ENCODE assay signal across 13 mouse cellular contexts in the genomic region with DNA sequence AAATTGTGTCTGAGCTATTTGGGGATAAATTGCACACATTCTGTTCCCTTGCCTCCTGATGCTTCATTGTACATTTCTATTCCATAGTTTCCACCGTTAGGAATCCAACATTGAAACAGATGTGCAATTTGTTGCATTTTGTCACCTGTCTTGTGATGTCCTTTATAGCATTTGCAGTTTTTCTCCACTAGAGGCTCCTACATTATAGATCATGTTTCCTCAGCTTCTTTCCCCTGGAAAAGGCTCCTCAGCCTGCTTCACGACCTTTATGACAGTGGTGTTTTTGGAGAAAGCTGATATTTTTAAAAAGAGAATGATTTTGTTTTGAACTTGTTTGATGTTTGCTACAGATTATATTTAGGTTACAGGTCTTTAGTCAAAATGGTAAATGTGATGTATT. TPM values are rescaled to one million over a fixed set of nuclear protein-coding genes. Genes with fewer than 3 reads are reported as not detected.
DNase-seq lines count a peak whose midpoint lies in the region; ATAC-seq and TF ChIP-seq lines count a peak whose summit lies in the region.
"Had no signal": no experiment of that assay in that cellular context is flagged by ENCODE, and none has a peak within 500 bp of the region (broad histone marks: within the 10 kb centered on the region; RNA-seq: fewer than 3 reads in every experiment).

No protein-coding gene starts in this region.

- H3K9me3 ChIP-seq in forebrain, postnatal 0 days (ENCODE audit: low read length) = no peaks in the 10 kb centered on the region
- H3K9me3 ChIP-seq in forebrain, embryonic 13.5 days (replicated peaks) = no peaks in the 10 kb centered on the region
- no peaks in the 10 kb centered on the region for H3K9me3 ChIP-seq in E14TG2a.4 (ENCODE audit: low read length)
- H3K9me3 ChIP-seq: heart, embryonic 12.5 days; midbrain, embryonic 15.5 days had no signal

- H3K4me2 ChIP-seq in forebrain, postnatal 0 days (ENCODE audit: low read depth) = no peak overlapping the region
- H3K4me2 ChIP-seq in forebrain, embryonic 13.5 days = no peak overlapping the region
- H3K4me2 ChIP-seq: heart, embryonic 12.5 days; midbrain, embryonic 15.5 days had no signal

- no peaks in the 10 kb centered on the region for H3K36me3 ChIP-seq in forebrain, postnatal 0 days (ENCODE audit: insufficient read depth)
- H3K36me3 ChIP-seq in forebrain, embryonic 13.5 days (ENCODE audit: poor library complexity, severe bottlenecking) = no peaks in the 10 kb centered on the region
- H3K36me3 ChIP-seq in E14TG2a.4 (ENCODE audit: insufficient read depth, low read length) = no peaks in the 10 kb centered on the region
- H3K36me3 ChIP-seq: heart, embryonic 12.5 days; midbrain, embryonic 15.5 days had no signal

- TF ChIP-seq POLR2A in cortical plate, adult 2 months (IDR thresholded peaks at IDR 0.05; ENCODE audit: extremely low read depth, insufficient read depth, low read length) = no peak

- no peak overlapping the region for H3K9ac ChIP-seq in forebrain, postnatal 0 days
- no peak overlapping the region for H3K9ac ChIP-seq in forebrain, embryonic 13.5 days
- H3K9ac ChIP-seq: heart, embryonic 12.5 days; midbrain, embryonic 15.5 days had no signal

- TF ChIP-seq CTCF in forebrain, postnatal 0 days (IDR thresholded peaks at IDR 0.05; ENCODE audit: low read depth) = peak; percentile 64
- TF ChIP-seq CTCF in layer of hippocampus, adult 2 months (conservative IDR thresholded peaks at IDR 0.05) = peak; percentile 82
- TF ChIP-seq CTCF in E14TG2a.4 (conservative IDR thresholded peaks at IDR 0.05; ENCODE audit: low read length) = peak; percentile 11; the same call in 1 of the 2 replicates
- peak; percentile 18; the same call in 1 of the 2 replicates for TF ChIP-seq CTCF in cortical plate, adult 2 months (IDR thresholded peaks at IDR 0.05; ENCODE audit: extremely low read depth, insufficient read depth, low read length)

- no peaks in the 10 kb centered on the region for H3K27me3 ChIP-seq in forebrain, postnatal 0 days (ENCODE audit: insufficient read depth, low read length)
- 0 out of 2 replicates have a peak, but pooled peaks cover 3% of the 10 kb centered on the region for H3K27me3 ChIP-seq in forebrain, embryonic 13.5 days
- H3K27me3 ChIP-seq in E14TG2a.4 (ENCODE audit: insufficient read depth, low read length) = no peaks in the 10 kb centered on the region
- H3K27me3 ChIP-seq: midbrain, embryonic 15.5 days had no signal

- H3K27ac ChIP-seq in forebrain, postnatal 0 days (ENCODE audit: low read depth, low read length) = no peak overlapping the region
- H3K27ac ChIP-seq in forebrain, embryonic 13.5 days = no peak overlapping the region
- H3K27ac ChIP-seq in layer of hippocampus, adult 2 months = no peak overlapping the region
- no peak overlapping the region for H3K27ac ChIP-seq in cortical plate, adult 2 months (ENCODE audit: insufficient read depth, low read length)
- H3K27ac ChIP-seq: midbrain, embryonic 15.5 days had no signal

- DNase-seq in forebrain, postnatal 0 days = peak; percentile 11
- DNase-seq in layer of hippocampus, adult 2 months (ENCODE audit: low spot score in 2 of 2) = no peak
- no peak for DNase-seq in layer of hippocampus, postnatal 14 days (ENCODE audit: low spot score in 2 of 2)

- no peak overlapping the region for H3K4me3 ChIP-seq in forebrain, postnatal 0 days (ENCODE audit: low read depth, low read length)
- no peak overlapping the region for H3K4me3 ChIP-seq in forebrain, embryonic 13.5 days
- H3K4me3 ChIP-seq in layer of hippocampus, adult 2 months = no peak overlapping the region
- H3K4me3 ChIP-seq in E14TG2a.4 (replicated peaks; ENCODE audit: low read length) = no peak overlapping the region
- no peak overlapping the region for H3K4me3 ChIP-seq in cortical plate, adult 2 months (ENCODE audit: insufficient read depth, low read length)
- H3K4me3 ChIP-seq: heart, embryonic 12.5 days; midbrain, embryonic 15.5 days had no signal

- 13% methylated on average over 2 of the region's 2 CpGs for WGBS in forebrain, postnatal 0 days
- 32% methylated on average over 2 of the region's 2 CpGs for WGBS in forebrain, embryonic 13.5 days

- ATAC-seq in forebrain, postnatal 0 days = peak; percentile 45; the same call in 1 of the 2 replicates
- no peak; the same call in 1 of the 2 replicates for ATAC-seq in forebrain, embryonic 13.5 days
- ATAC-seq in inflammation-experienced regulatory T-cells, adult 6 months = no peak
- ATAC-seq: midbrain, embryonic 15.5 days had no signal

- H3K4me1 ChIP-seq in forebrain, postnatal 0 days (ENCODE audit: insufficient read depth) = no peaks in the 10 kb centered on the region
- no peaks in the 10 kb centered on the region for H3K4me1 ChIP-seq in forebrain, embryonic 13.5 days
- H3K4me1 ChIP-seq in E14TG2a.4 (replicated peaks; ENCODE audit: low read depth, low read length) = no peaks in the 10 kb centered on the region
- H3K4me1 ChIP-seq in cortical plate, adult 2 months (ENCODE audit: control insufficient read depth, insufficient read depth, low read length) = no peaks in the 10 kb centered on the region
- H3K4me1 ChIP-seq: heart, embryonic 12.5 days; midbrain, embryonic 15.5 days had no signal

RNA-seq across cellular contexts. Expression of a gene that starts 18.7 kb away (rescaled TPM):
- total RNA-seq in forebrain, postnatal 0 days (2014; rRNA removed) = 0.15 and 1.0 TPM in 2 replicates
- 0.23 TPM in 1 of 2 replicates, not detected in the other for polyA plus RNA-seq in forebrain, postnatal 0 days (2015; fragmentation: Nextera tagmentation; extraction: Ambion mirVana)
- polyA plus RNA-seq in forebrain, embryonic 13.5 days (2015; fragmentation: Nextera tagmentation; extraction: Ambion mirVana) = 0.48 and 0.56 TPM in 2 replicates
- total RNA-seq in layer of hippocampus, adult 2 months (2021) = not detected
- total RNA-seq in layer of hippocampus, postnatal 14 days (2021) = under 1 TPM in 1 of 2 experiments, not detected in 1; 0.24 TPM
- polyA plus RNA-seq in cortical plate, adult 2 months (2012; rRNA removed) = 0.08 TPM in 1 of 2 replicates, not detected in the other
- polyA plus RNA-seq in inflammation-experienced regulatory T-cells, adult 6 months (2017; shearing (Covaris generic)) = under 1 TPM in 1 of 3 experiments, not detected in 2; 0.36 TPM
- total RNA-seq: left cerebral cortex, postnatal 36 days had no signal
- polyA plus RNA-seq: heart, embryonic 12.5 days; intestine, embryonic 14.5 days; lung, embryonic 16.5 days; thymus, postnatal 0 days had no signal

RNA-seq across cellular contexts. Expression of a gene that starts 25.1 kb away (rescaled TPM):
- 11.9 and 12.4 TPM in 2 replicates for total RNA-seq in forebrain, postnatal 0 days (2014; rRNA removed)
- polyA plus RNA-seq in forebrain, postnatal 0 days (2015; fragmentation: Nextera tagmentation; extraction: Ambion mirVana) = 23.8 and 29.4 TPM in 2 replicates
- polyA plus RNA-seq in forebrain, embryonic 13.5 days (2015; fragmentation: Nextera tagmentation; extraction: Ambion mirVana) = 25.2 and 27.1 TPM in 2 replicates
- 10 to 100 TPM; 41.2 to 44.3 TPM for total RNA-seq in layer of hippocampus, adult 2 months (2021)
- 10 to 100 TPM; 38.1 to 43.4 TPM for total RNA-seq in layer of hippocampus, postnatal 14 days (2021)
- polyA plus RNA-seq in cortical plate, adult 2 months (2012; rRNA removed) = 34.9 and 39.2 TPM in 2 replicates
- polyA plus RNA-seq in inflammation-experienced regulatory T-cells, adult 6 months (2017; shearing (Covaris generic)) = 10 to 100 TPM; 11.4 to 26.5 (median 20.4) TPM

RNA-seq across cellular contexts. Expression of a gene that starts 33.8 kb away (rescaled TPM):
- 44.9 and 105 TPM in 2 replicates for total RNA-seq in forebrain, postnatal 0 days (2014; rRNA removed)
- 9.6 and 16.3 TPM in 2 replicates for polyA plus RNA-seq in forebrain, postnatal 0 days (2015; fragmentation: Nextera tagmentation; extraction: Ambion mirVana)
- 10.1 and 12.0 TPM in 2 replicates for polyA plus RNA-seq in forebrain, embryonic 13.5 days (2015; fragmentation: Nextera tagmentation; extraction: Ambion mirVana)
- total RNA-seq in layer of hippocampus, adult 2 months (2021) = 10 to 100 TPM; 17.7 to 21.9 TPM
- 10 to 100 TPM; 22.1 to 26.7 TPM for total RNA-seq in layer of hippocampus, postnatal 14 days (2021)
- polyA plus RNA-seq in cortical plate, adult 2 months (2012; rRNA removed) = 11.1 and 11.9 TPM in 2 replicates
- not detected for polyA plus RNA-seq in inflammation-experienced regulatory T-cells, adult 6 months (2017; shearing (Covaris generic))
- polyA plus RNA-seq: heart, embryonic 12.5 days; intestine, embryonic 14.5 days; lung, embryonic 16.5 days; thymus, postnatal 0 days had no signal

RNA-seq across cellular contexts. Expression of a gene that starts 43.6 kb away (rescaled TPM):
- 13.9 and 22.8 TPM in 2 replicates for total RNA-seq in forebrain, postnatal 0 days (2014; rRNA removed)
- 5.1 and 13.8 TPM in 2 replicates for polyA plus RNA-seq in forebrain, postnatal 0 days (2015; fragmentation: Nextera tagmentation; extraction: Ambion mirVana)
- polyA plus RNA-seq in forebrain, embryonic 13.5 days (2015; fragmentation: Nextera tagmentation; extraction: Ambion mirVana) = 17.3 and 19.5 TPM in 2 replicates
- 1 to 10 TPM; 3.9 to 4.4 TPM for total RNA-seq in layer of hippocampus, adult 2 months (2021)
- total RNA-seq in layer of hippocampus, postnatal 14 days (2021) = 1 to 10 TPM; 5.2 to 6.2 TPM
- polyA plus RNA-seq in cortical plate, adult 2 months (2012; rRNA removed) = 2.8 and 3.3 TPM in 2 replicates
- polyA plus RNA-seq in inflammation-experienced regulatory T-cells, adult 6 months (2017; shearing (Covaris generic)) = under 1 TPM in 1 of 3 experiments, not detected in 2; 0.27 TPM
- polyA plus RNA-seq: intestine, embryonic 14.5 days; lung, embryonic 16.5 days; thymus, postnatal 0 days had no signal

RNA-seq across cellular contexts. Expression of a gene that starts 58.1 kb away (rescaled TPM):
- 0.33 and 0.38 TPM in 2 replicates for total RNA-seq in forebrain, postnatal 0 days (2014; rRNA removed)
- 0.12 TPM in 1 of 2 replicates, not detected in the other for polyA plus RNA-seq in forebrain, postnatal 0 days (2015; fragmentation: Nextera tagmentation; extraction: Ambion mirVana)
- 1.6 and 2.1 TPM in 2 replicates for polyA plus RNA-seq in forebrain, embryonic 13.5 days (2015; fragmentation: Nextera tagmentation; extraction: Ambion mirVana)
- total RNA-seq in layer of hippocampus, adult 2 months (2021) = under 1 TPM; 0.17 to 0.36 TPM
- under 1 TPM in 1 of 2 experiments, not detected in 1; 0.21 TPM for total RNA-seq in layer of hippocampus, postnatal 14 days (2021)
- polyA plus RNA-seq in cortical plate, adult 2 months (2012; rRNA removed) = 0.13 and 0.17 TPM in 2 replicates
- polyA plus RNA-seq in inflammation-experienced regulatory T-cells, adult 6 months (2017; shearing (Covaris generic)) = not detected
- polyA plus RNA-seq: heart, embryonic 12.5 days; intestine, embryonic 14.5 days; lung, embryonic 16.5 days; thymus, postnatal 0 days had no signal

Comparison
In these comparisons a context has a peak if more than half of its experiments do, and no peak if none do; other contexts are left out.
1. CTCF ChIP-seq: peak in every context shown above with its lines; median percentile 82 in layer of hippocampus, adult 2 months; 64 in forebrain, postnatal 0 days; 18 in cortical plate, adult 2 months; 11 in E14TG2a.4.
2. RNA of a gene that starts 33.8 kb away (polyA plus RNA-seq): 9.6 to 16.3 TPM in forebrain, postnatal 0 days, 10.1 to 12.0 TPM in forebrain, embryonic 13.5 days and 11.1 to 11.9 TPM in cortical plate, adult 2 months; not detected in inflammation-experienced regulatory T-cells, adult 6 months; every median in the first group is over 10 times any median in the second.